Mouse (Mus musculus) kidney, postnatal 0 days (tissue): ENCODE data around the gene Hadh. TPM values are rescaled to one million over a fixed set of nuclear protein-coding genes. Genes with fewer than 3 reads are reported as not detected.
A peak's percentile ranks its signal among the peaks of the same experiment; 100 is the strongest.

Source experiments
- ATAC-seq: fragments of 200-750 bp; cut with Nextera tagmentation; replicated peaks from 2 replicates; pipeline ENCODE4 v1.8.0; 2017; ENCODE audit warnings: low read depth, moderate number of reproducible peaks, moderate TSS enrichment, moderate library complexity; ENCODE audit not compliant: low FRiP score
- DNase-seq: peaks from one replicate; pipeline ENCODE4 v3.0.0-alpha.2; 2016; ENCODE audit warnings: low spot score
- H3K27ac ChIP-seq: fragments of 300-500 bp; sonication (generic); 2 replicates; pipeline ENCODE4 v1.5.1; 2014; ENCODE audit warnings: mild to moderate bottlenecking
- H3K27me3 ChIP-seq: fragments of 300-500 bp; sonication (generic); 2 replicates; pipeline ENCODE4 v1.6.1; 2014; ENCODE audit warnings: low read length, mixed read lengths; ENCODE audit not compliant: insufficient read depth
- H3K36me3 ChIP-seq: fragments of 300-500 bp; sonication (generic); 2 replicates; pipeline ENCODE4 v1.6.1; 2014; ENCODE audit warnings: low read length, mixed read lengths; ENCODE audit not compliant: insufficient read depth
- H3K4me1 ChIP-seq: fragments of 300-500 bp; sonication (generic); replicated peaks from 2 replicates; pipeline ENCODE4 v1.6.1; 2014; ENCODE audit warnings: antibody characterized with exemption, low read length, mixed read lengths; ENCODE audit not compliant: insufficient read depth
- H3K4me2 ChIP-seq: fragments of 300-500 bp; sonication (generic); 2 replicates; pipeline ENCODE4 v1.6.1; 2014; ENCODE audit warnings: mild to moderate bottlenecking, low read length, moderate library complexity, mixed read lengths
- H3K4me3 ChIP-seq: fragments of 300-500 bp; sonication (generic); replicated peaks from 2 replicates; pipeline ENCODE4 v1.5.1; 2014; ENCODE audit warnings: low read depth, low read length
- H3K9ac ChIP-seq: fragments of 300-500 bp; sonication (generic); 2 replicates; pipeline ENCODE4 v1.6.1; 2014; ENCODE audit warnings: low read depth, low read length
- H3K9me3 ChIP-seq: fragments of 300-500 bp; sonication (generic); replicated peaks from 2 replicates; pipeline ENCODE4 v1.6.1; 2016; ENCODE audit warnings: low read length, inconsistent platforms, mixed read lengths
- CTCF ChIP-seq: IDR thresholded peaks from 2 replicates; pipeline ENCODE4 v1.5.1; 2016; ENCODE audit warnings: antibody characterized with exemption, low read depth, mild to moderate bottlenecking, moderate library complexity
- WGBS: fragments of 180-500 bp; shearing (Covaris S2); extraction: QIAGEN DNeasy Blood & Tissue Kit; methylation state at CpG from one replicate; pipeline ENCODE4 v1.1.7; 2014; 5-methylcytosine and 5-hydroxymethylcytosine counted together
- polyA plus RNA-seq: library from polyadenylated mRNA; unstranded; fragments of >200 nt; fragmentation: Nextera tagmentation; extraction: Ambion mirVana; gene quantifications from 2 replicates; pipeline ENCODE4 v1.2.1, GENCODE M21; 2015

Hadh gene
- polyA plus RNA-seq, 1 experiment from 2014 or later, result 173 TPM

GRCm38 (mm10) chr3:131214060-131214658, 57.7 kb downstream of the Hadh start:
- H3K9ac ChIP-seq, result no peak overlapping the region
- no peaks in the 10 kb centered on the region for H3K27me3 ChIP-seq
- H3K9me3 ChIP-seq, result no peaks in the 10 kb centered on the region
- H3K27ac ChIP-seq, result 0 out of 2 replicates have a peak overlapping the region, but pooled peaks have one; percentile 6
- 46% methylated on average over 9 of the region's 9 CpGs for WGBS
- H3K36me3 ChIP-seq, result no peaks in the 10 kb centered on the region
- DNase-seq (peak; percentile 56), ATAC-seq (no peak)
- H3K4me1 ChIP-seq, result no peaks in the 10 kb centered on the region
- TF ChIP-seq CTCF, result no peak
- no peak overlapping the region for H3K4me2 ChIP-seq
- no peak overlapping the region for H3K4me3 ChIP-seq

- no peak overlapping the region for H3K4me2 ChIP-seq
- DNase-seq, result no peak
- H3K4me3 ChIP-seq, result no peak overlapping the region
- no peaks in the 10 kb centered on the region for H3K9me3 ChIP-seq
- no peak overlapping the region for H3K9ac ChIP-seq
- H3K27ac ChIP-seq, result no peak overlapping the region
- ATAC-seq, result no peak
- no peaks in the 10 kb centered on the region for H3K36me3 ChIP-seq
- no peaks in the 10 kb centered on the region for H3K4me1 ChIP-seq
- H3K27me3 ChIP-seq, result no peaks in the 10 kb centered on the region
- peak; percentile 42 for TF ChIP-seq CTCF
- 85% methylated on average over 7 of the region's 7 CpGs for WGBS
These were observed 59.7 kb downstream of the Hadh start for GRCm38 (mm10) chr3:131212200-131212599.

GRCm38 (mm10) chr3:131208265-131208891, 63.5 kb downstream of the Hadh start:
- ATAC-seq (no peak), DNase-seq (no peak)
- Histone ChIP-seq H3K27me3 (no peaks in the 10 kb centered on the region), H3K4me3 (no peak overlapping the region), H3K9ac (no peak overlapping the region), H3K36me3 (no peaks in the 10 kb centered on the region), H3K4me2 (no peak overlapping the region), H3K9me3 (no peaks in the 10 kb centered on the region), H3K27ac (no peak overlapping the region), H3K4me1 (no peaks in the 10 kb centered on the region)
- TF ChIP-seq CTCF, result no peak
- WGBS, result 73% methylated on average over 13 of the region's 13 CpGs

GRCm38 (mm10) chr3:131207846-131208245, 64.1 kb downstream of the Hadh start:
- no peak overlapping the region for H3K27ac ChIP-seq
- H3K9me3 ChIP-seq, result no peaks in the 10 kb centered on the region
- 74% methylated on average over 5 of the region's 5 CpGs for WGBS
- no peak for ATAC-seq
- no peaks in the 10 kb centered on the region for H3K27me3 ChIP-seq
- DNase-seq, result no peak
- H3K9ac ChIP-seq, result no peak overlapping the region
- H3K36me3 ChIP-seq, result no peaks in the 10 kb centered on the region
- no peaks in the 10 kb centered on the region for H3K4me1 ChIP-seq
- H3K4me2 ChIP-seq, result no peak overlapping the region
- TF ChIP-seq CTCF, result no peak
- H3K4me3 ChIP-seq, result no peak overlapping the region

- 48% methylated on average over 7 of the region's 7 CpGs for WGBS
- Histone ChIP-seq H3K9me3 (no peaks in the 10 kb centered on the region), H3K4me1 (peaks cover 4% of the 10 kb centered on the region; the same call in 1 of the 2 replicates), H3K4me2 (no peak overlapping the region), H3K4me3 (no peak overlapping the region), H3K36me3 (no peaks in the 10 kb centered on the region), H3K27ac (no peak overlapping the region), H3K27me3 (no peaks in the 10 kb centered on the region), H3K9ac (no peak overlapping the region)
- DNase-seq, result no peak
- ATAC-seq, result no peak
- no peak for TF ChIP-seq CTCF
These were observed 69.6 kb downstream of the Hadh start for GRCm38 (mm10) chr3:131202311-131202710.

- no peak overlapping the region for H3K4me3 ChIP-seq
- no peak overlapping the region for H3K9ac ChIP-seq
- H3K9me3 ChIP-seq, result no peaks in the 10 kb centered on the region
- WGBS, result 72% methylated on average over 20 of the region's 20 CpGs
- peaks cover 4% of the 10 kb centered on the region; the same call in 1 of the 2 replicates for H3K4me1 ChIP-seq
- no peaks in the 10 kb centered on the region for H3K36me3 ChIP-seq
- DNase-seq (no peak), ATAC-seq (no peak)
- no peaks in the 10 kb centered on the region for H3K27me3 ChIP-seq
- 0 out of 2 replicates have a peak overlapping the region, but pooled peaks have one; percentile 24 for H3K4me2 ChIP-seq
- no peak for TF ChIP-seq CTCF
- H3K27ac ChIP-seq, result no peak overlapping the region
These were observed 72.2 kb downstream of the Hadh start for GRCm38 (mm10) chr3:131199590-131200288.
